Comparison of ENCODE assay signal across 8 mouse cellular contexts in genomic region chr4:139191605-139192498, GRCm38 (mm10). TPM values are rescaled to one million over a fixed set of nuclear protein-coding genes. Genes with fewer than 3 reads are reported as not detected.
A peak's percentile ranks its signal among the peaks of the same experiment; 100 is the strongest.
DNase-seq lines count a peak whose midpoint lies in the region; ATAC-seq and TF ChIP-seq lines count a peak whose summit lies in the region.

No protein-coding gene starts in this region.

- WGBS in kidney, postnatal 0 days: 12% methylated on average over 19 of the region's 19 CpGs
- whole genome bisulfite sequencing in intestine, embryonic 15.5 days: 11% methylated on average over 19 of the region's 19 CpGs

- TF ChIP-seq POLR2A in myocyte (IDR thresholded peaks at IDR 0.05; ENCODE audit: insufficient read length, low read depth): no peak

- DNase-seq in kidney, postnatal 0 days (ENCODE audit: low spot score): no peak
- no peak for DNase-seq in kidney, postnatal 14 days
- no peak for DNase-seq in cerebellum, adult 11 months
- DNase-seq in ovary, postnatal 36 days (ENCODE audit: low spot score): no peak
- DNase-seq in layer of hippocampus, postnatal 25 days (ENCODE audit: extremely low spot score in 1 of 2, low spot score in 1 of 2): no peak

- peak overlapping the region; percentile 96 for H3K4me3 ChIP-seq in kidney, postnatal 0 days (replicated peaks; ENCODE audit: low read depth, low read length)
- H3K4me3 ChIP-seq in brown adipose tissue, adult 24 weeks (ENCODE audit: insufficient read depth, low read depth, low read length): peak overlapping the region; percentile 79
- H3K4me3 ChIP-seq in intestine, embryonic 15.5 days (replicated peaks): peak overlapping the region; percentile 94
- peak overlapping the region; percentile 94 for H3K4me3 ChIP-seq in myocyte

- H3K9ac ChIP-seq in kidney, postnatal 0 days (ENCODE audit: low read depth, low read length): peak overlapping the region; percentile 64
- H3K9ac ChIP-seq in intestine, embryonic 15.5 days: peak overlapping the region; percentile 67

- H3K4me2 ChIP-seq in kidney, postnatal 0 days (ENCODE audit: low read length): peak overlapping the region; percentile 97
- peak overlapping the region; percentile 66 for H3K4me2 ChIP-seq in intestine, embryonic 15.5 days (replicated peaks)
- H3K4me2 ChIP-seq in myocyte (ENCODE audit: low read depth): peak overlapping the region; percentile 88

- H3K36me3 ChIP-seq in kidney, postnatal 0 days (ENCODE audit: insufficient read depth, low read length): no peaks in the 10 kb centered on the region
- no peaks in the 10 kb centered on the region for H3K36me3 ChIP-seq in intestine, embryonic 15.5 days
- no peaks in the 10 kb centered on the region for H3K36me3 ChIP-seq in myocyte (ENCODE audit: control insufficient read depth, insufficient read depth)

- ATAC-seq in kidney, postnatal 0 days (replicated peaks; ENCODE audit: low FRiP score, low read depth): no peak
- ATAC-seq in intestine, embryonic 15.5 days: peak; percentile 83; the same call in 1 of the 2 replicates

- H3K9me3 ChIP-seq in kidney, postnatal 0 days (replicated peaks; ENCODE audit: low read length): no peaks in the 10 kb centered on the region
- H3K9me3 ChIP-seq in intestine, embryonic 15.5 days: no peaks in the 10 kb centered on the region

- H3K27me3 ChIP-seq in kidney, postnatal 0 days (ENCODE audit: insufficient read depth, low read length): no peaks in the 10 kb centered on the region
- H3K27me3 ChIP-seq in intestine, embryonic 15.5 days (replicated peaks): no peaks in the 10 kb centered on the region
- no peaks in the 10 kb centered on the region for H3K27me3 ChIP-seq in myocyte (ENCODE audit: control insufficient read depth, insufficient read depth, insufficient read length)

- peaks cover 39% of the 10 kb centered on the region for H3K79me2 ChIP-seq in myocyte (ENCODE audit: control insufficient read depth, insufficient read depth)

- H3K27ac ChIP-seq in kidney, postnatal 0 days: peak overlapping the region; percentile 93
- H3K27ac ChIP-seq in brown adipose tissue, adult 24 weeks (replicated peaks; ENCODE audit: low read depth, low read length): peak overlapping the region; percentile 96
- peak overlapping the region; percentile 95 for H3K27ac ChIP-seq in intestine, embryonic 15.5 days

- H3ac ChIP-seq in myocyte (ENCODE audit: control insufficient read depth, insufficient read length): peak overlapping the region; percentile 78

- no peak for TF ChIP-seq CTCF in kidney, postnatal 0 days (IDR thresholded peaks at IDR 0.05; ENCODE audit: low read depth)

- peaks cover 25% of the 10 kb centered on the region for H3K4me1 ChIP-seq in kidney, postnatal 0 days (replicated peaks; ENCODE audit: insufficient read depth, low read length)
- peaks cover 13% of the 10 kb centered on the region for H3K4me1 ChIP-seq in brown adipose tissue, adult 24 weeks (ENCODE audit: control insufficient read depth, insufficient read depth, insufficient read length, low read length)
- peaks cover 38% of the 10 kb centered on the region for H3K4me1 ChIP-seq in intestine, embryonic 15.5 days (replicated peaks)

TF ChIP-seq in myocyte, 11 proteins besides CTCF, POLR2A, EP300 and RAD21:
- TF ChIP-seq E2F4 (IDR thresholded peaks at IDR 0.05; ENCODE audit: insufficient read depth) (no peak), MYOG (IDR thresholded peaks at IDR 0.05; ENCODE audit: control insufficient read depth in 1 of 3, insufficient read depth in 1 of 3, insufficient read length in 2 of 3, low read depth in 2 of 3) (no peak)

RNA-seq across cellular contexts. Expression of gene Capzb, which starts 0.8 kb away (rescaled TPM):
- polyA plus RNA-seq in kidney, postnatal 0 days (2015; fragmentation: Nextera tagmentation; extraction: Ambion mirVana): 304 and 348 TPM in 2 replicates
- polyA plus RNA-seq in brown adipose tissue, adult 24 weeks (2012; ENCODE audit: insufficient read depth, insufficient read length, missing spikeins): 154 and 166 TPM in 2 replicates
- polyA plus RNA-seq in intestine, embryonic 15.5 days (2015; fragmentation: Nextera tagmentation; extraction: Ambion mirVana): 410 and 425 TPM in 2 replicates
- polyA plus RNA-seq in myocyte (2012; fragmentation: generic; extraction: Trizol): 247 TPM
- 100 to 1,000 TPM; 444 to 476 TPM for total RNA-seq in layer of hippocampus, postnatal 25 days (2021)
